Mouse (Mus musculus) kidney, embryonic 16.5 days (tissue): Measurements from ENCODE around the gene C130032M10Rik. TPM values are rescaled to one million over a fixed set of nuclear protein-coding genes. Genes with fewer than 3 reads are reported as not detected.

ENCODE experiments used
- ATAC-seq: fragments of 200-750 bp; cut with Nextera tagmentation; 2 replicates; pipeline ENCODE4 v1.8.0; 2017; ENCODE audit warnings: moderate TSS enrichment; ENCODE audit not compliant: low FRiP score, low TSS enrichment
- H3K27ac ChIP-seq: fragments of 300-500 bp; sonication (generic); 2 replicates; pipeline ENCODE4 v1.5.1; 2014; ENCODE audit warnings: low read length
- H3K27me3 ChIP-seq: fragments of 300-500 bp; sonication (generic); 2 replicates; pipeline ENCODE4 v1.6.1; 2014; ENCODE audit warnings: low read length, control low read depth, mixed read lengths; ENCODE audit not compliant: insufficient read depth
- H3K36me3 ChIP-seq: fragments of 300-500 bp; sonication (generic); 2 replicates; pipeline ENCODE4 v1.6.1; 2014; ENCODE audit warnings: low read length, control low read depth, mixed read lengths; ENCODE audit not compliant: insufficient read depth
- H3K4me1 ChIP-seq: fragments of 300-500 bp; sonication (generic); 2 replicates; pipeline ENCODE4 v1.6.1; 2014; ENCODE audit warnings: low read length, control low read depth, mixed read lengths; ENCODE audit not compliant: insufficient read depth
- H3K4me2 ChIP-seq: fragments of 300-500 bp; sonication (generic); replicated peaks from 2 replicates; pipeline ENCODE4 v1.6.1; 2014; ENCODE audit warnings: low read depth, low read length
- H3K4me3 ChIP-seq: fragments of 300-500 bp; sonication (generic); 2 replicates; pipeline ENCODE4 v1.5.1; 2014; ENCODE audit warnings: mild to moderate bottlenecking, low read length
- H3K9ac ChIP-seq: fragments of 300-500 bp; sonication (generic); replicated peaks from 2 replicates; pipeline ENCODE4 v1.6.1; 2014; ENCODE audit warnings: low read length
- H3K9me3 ChIP-seq: fragments of 300-500 bp; sonication (generic); 2 replicates; pipeline ENCODE4 v1.6.1; 2016; ENCODE audit warnings: low read length, control low read depth
- WGBS: fragments of 180-500 bp; shearing (Covaris S2); extraction: QIAGEN DNeasy Blood & Tissue Kit; methylation state at CpG from one replicate; pipeline ENCODE4 v1.1.7; 2014; 5-methylcytosine and 5-hydroxymethylcytosine counted together
- polyA plus RNA-seq: library from polyadenylated mRNA; unstranded; fragments of >200 nt; fragmentation: Nextera tagmentation; extraction: Ambion mirVana; gene quantifications from 2 replicates; pipeline ENCODE4 v1.2.1, GENCODE M21; 2015

C130032M10Rik gene
- 0.22 and 0.36 TPM in 2 replicates for polyA plus RNA-seq

- WGBS: 72% methylated on average over 11 of the region's 11 CpGs
- peaks cover 6% of the 10 kb centered on the region; the same call in 1 of the 2 replicates for H3K4me1 ChIP-seq
- ATAC-seq: no peak
- H3K9me3 ChIP-seq: peaks cover 29% of the 10 kb centered on the region
- H3K27me3 ChIP-seq: no peaks in the 10 kb centered on the region
- no peak within 1 kb of the TSS for H3K27ac ChIP-seq
- H3K36me3 ChIP-seq: peaks cover 33% of the 10 kb centered on the region
- H3K4me3 ChIP-seq: no peak within 1 kb of the TSS
- no peak within 1 kb of the TSS for H3K9ac ChIP-seq
- H3K4me2 ChIP-seq: no peak within 1 kb of the TSS
These were observed at the start of gene C130032M10Rik for GRCm38 (mm10) chr9:114515364-114515763. TSS of gene C130032M10Rik (plus strand) at chr9:114515697.

GRCm38 (mm10) chr9:114466871-114467270 is 48.6 kb upstream of the C130032M10Rik start:
- no peak overlapping the region for H3K9ac ChIP-seq
- no peaks in the 10 kb centered on the region for H3K9me3 ChIP-seq
- no peak overlapping the region for H3K4me3 ChIP-seq
- 64% methylated on average over 7 of the region's 7 CpGs for WGBS
- peak; percentile 60; the same call in 1 of the 2 replicates for ATAC-seq
- peaks cover 32% of the 10 kb centered on the region for H3K36me3 ChIP-seq
- H3K27ac ChIP-seq: no peak overlapping the region
- H3K4me1 ChIP-seq: 0 out of 2 replicates have a peak, but pooled peaks cover 6% of the 10 kb centered on the region
- no peaks in the 10 kb centered on the region for H3K27me3 ChIP-seq
- H3K4me2 ChIP-seq: no peak overlapping the region

- no peak overlapping the region for H3K27ac ChIP-seq
- no peaks in the 10 kb centered on the region for H3K9me3 ChIP-seq
- H3K36me3 ChIP-seq: peaks cover 27% of the 10 kb centered on the region
- 0 out of 2 replicates have a peak, but pooled peaks cover 6% of the 10 kb centered on the region for H3K4me1 ChIP-seq
- no peaks in the 10 kb centered on the region for H3K27me3 ChIP-seq
- 63% methylated on average over 5 of the region's 5 CpGs for WGBS
- no peak overlapping the region for H3K4me3 ChIP-seq
- no peak; the same call in 1 of the 2 replicates for ATAC-seq
- no peak overlapping the region for H3K4me2 ChIP-seq
- no peak overlapping the region for H3K9ac ChIP-seq
These were observed 47.3 kb upstream of the C130032M10Rik start for GRCm38 (mm10) chr9:114468217-114468616.

GRCm38 (mm10) chr9:114468701-114469100 is 46.8 kb upstream of the C130032M10Rik start:
- Histone ChIP-seq H3K4me3 (no peak overlapping the region), H3K4me1 (0 out of 2 replicates have a peak, but pooled peaks cover 6% of the 10 kb centered on the region), H3K9ac (no peak overlapping the region), H3K4me2 (no peak overlapping the region), H3K9me3 (no peaks in the 10 kb centered on the region), H3K27ac (no peak overlapping the region), H3K27me3 (no peaks in the 10 kb centered on the region), H3K36me3 (peaks cover 26% of the 10 kb centered on the region)
- ATAC-seq: no peak
- 95% methylated on average over 4 of the region's 4 CpGs for WGBS

- Histone ChIP-seq H3K4me1 (0 out of 2 replicates have a peak, but pooled peaks cover 1% of the 10 kb centered on the region), H3K9ac (no peak overlapping the region), H3K27me3 (no peaks in the 10 kb centered on the region), H3K36me3 (0 out of 2 replicates have a peak, but pooled peaks cover 9% of the 10 kb centered on the region), H3K4me2 (no peak overlapping the region), H3K9me3 (no peaks in the 10 kb centered on the region), H3K4me3 (no peak overlapping the region), H3K27ac (no peak overlapping the region)
- 62% methylated on average over 7 of the region's 7 CpGs for WGBS
- no peak for ATAC-seq
These were observed 43.6 kb upstream of the C130032M10Rik start for GRCm38 (mm10) chr9:114471892-114472291.

GRCm38 (mm10) chr9:114477019-114477418 is 38.5 kb upstream of the C130032M10Rik start:
- H3K4me3 ChIP-seq: no peak overlapping the region
- 92% methylated on average over 9 of the region's 9 CpGs for WGBS
- no peak overlapping the region for H3K4me2 ChIP-seq
- no peak overlapping the region for H3K27ac ChIP-seq
- ATAC-seq: no peak
- no peaks in the 10 kb centered on the region for H3K4me1 ChIP-seq
- H3K9ac ChIP-seq: no peak overlapping the region
- no peaks in the 10 kb centered on the region for H3K36me3 ChIP-seq
- H3K9me3 ChIP-seq: no peaks in the 10 kb centered on the region
- H3K27me3 ChIP-seq: no peaks in the 10 kb centered on the region

- Histone ChIP-seq H3K9me3 (no peaks in the 10 kb centered on the region), H3K4me2 (no peak overlapping the region), H3K27me3 (no peaks in the 10 kb centered on the region), H3K9ac (no peak overlapping the region), H3K4me1 (no peaks in the 10 kb centered on the region), H3K4me3 (no peak overlapping the region), H3K27ac (no peak overlapping the region), H3K36me3 (no peaks in the 10 kb centered on the region)
- ATAC-seq: no peak
- WGBS: 90% methylated on average over 3 of the region's 3 CpGs
These were observed 34.6 kb upstream of the C130032M10Rik start for GRCm38 (mm10) chr9:114480940-114481339.

- Histone ChIP-seq H3K9ac (no peak overlapping the region), H3K4me3 (no peak overlapping the region), H3K4me2 (no peak overlapping the region), H3K4me1 (no peaks in the 10 kb centered on the region), H3K36me3 (no peaks in the 10 kb centered on the region), H3K27ac (no peak overlapping the region), H3K9me3 (no peaks in the 10 kb centered on the region), H3K27me3 (no peaks in the 10 kb centered on the region)
- WGBS: 80% methylated on average over 5 of the region's 5 CpGs
- ATAC-seq: no peak
These were observed 30.7 kb upstream of the C130032M10Rik start for GRCm38 (mm10) chr9:114484771-114485170.

GRCm38 (mm10) chr9:114486808-114487207 is 28.7 kb upstream of the C130032M10Rik start:
- Histone ChIP-seq H3K9ac (no peak overlapping the region), H3K36me3 (no peaks in the 10 kb centered on the region), H3K4me3 (no peak overlapping the region), H3K27me3 (no peaks in the 10 kb centered on the region), H3K27ac (no peak overlapping the region), H3K4me1 (no peaks in the 10 kb centered on the region), H3K9me3 (no peaks in the 10 kb centered on the region), H3K4me2 (no peak overlapping the region)
- no peak for ATAC-seq
- 57% methylated on average over 4 of the region's 4 CpGs for WGBS

GRCm38 (mm10) chr9:114487481-114488258 is 27.8 kb upstream of the C130032M10Rik start:
- Histone ChIP-seq H3K9me3 (no peaks in the 10 kb centered on the region), H3K9ac (no peak overlapping the region), H3K4me1 (no peaks in the 10 kb centered on the region), H3K4me2 (no peak overlapping the region), H3K36me3 (no peaks in the 10 kb centered on the region), H3K4me3 (no peak overlapping the region), H3K27me3 (no peaks in the 10 kb centered on the region), H3K27ac (no peak overlapping the region)
- peak; percentile 46; the same call in 1 of the 2 replicates for ATAC-seq
- 73% methylated on average over 23 of the region's 23 CpGs for WGBS
